Mouse (Mus musculus) testis, postnatal 10 days (tissue): Measurements from ENCODE around the gene Rfc3.
A peak's percentile ranks its signal among the peaks of the same experiment; 100 is the strongest.
"Not testable (repeated sequence)": the region's sequence is repeated elsewhere in the genome, so short reads cannot be mapped to it uniquely, and the experiment has no call there.

Experiments used
- DNase-seq: peaks from one replicate; pipeline ENCODE4 v3.0.0; 2021; ENCODE audit warnings: low spot score

The Rfc3 gene

GRCm38 (mm10) chr5:151650700-151651410, at the start of gene Rfc3:
Gene Rfc3 (minus strand): TSS chr5:151651242.
- peak; percentile 96 for DNase-seq

DNA sequence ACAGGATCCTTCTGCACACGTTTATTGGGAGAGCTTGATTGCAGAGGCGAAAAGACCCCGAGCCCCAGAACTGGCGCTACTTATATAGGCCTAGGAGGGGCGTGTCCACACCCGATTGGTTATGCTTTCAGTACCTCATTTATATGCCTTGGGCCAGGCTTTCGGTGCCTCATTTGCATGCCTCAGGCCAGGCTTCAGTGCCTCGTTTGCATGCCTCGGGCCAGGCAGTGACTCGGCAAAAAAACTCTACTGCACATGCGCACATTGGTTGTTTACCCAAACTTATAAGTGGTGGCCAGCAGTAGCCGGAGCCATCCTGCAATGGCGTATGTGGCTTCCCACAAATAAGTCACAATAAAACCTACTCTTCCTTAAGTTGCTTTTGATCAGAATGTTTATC, 42.6 kb upstream of the Rfc3 start:
- DNase-seq, result not testable (repeated sequence)

GRCm38 (mm10) chr5:151686606-151687525, 35.8 kb upstream of the Rfc3 start:
- peak; percentile 87 for DNase-seq

DNA sequence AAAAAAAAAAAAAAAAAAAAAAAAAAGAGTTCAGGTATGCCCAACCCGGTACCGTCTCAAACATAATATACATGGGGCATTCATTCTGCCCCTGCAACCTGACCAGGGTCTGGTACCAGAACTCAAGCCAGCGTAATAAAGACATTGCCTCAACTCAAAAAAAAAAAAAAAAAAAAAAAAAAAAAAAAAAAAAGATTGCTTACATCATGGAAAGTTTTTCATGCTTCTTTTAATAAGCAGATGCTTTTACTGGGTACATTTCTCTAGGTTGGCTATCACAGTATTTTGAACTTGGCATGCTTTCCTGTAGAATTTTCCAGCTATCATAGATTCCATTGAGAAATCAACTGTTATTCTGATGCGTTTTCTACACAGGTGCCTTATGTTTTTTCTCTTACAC, 11.2 kb upstream of the Rfc3 start:
- DNase-seq, result no peak

- no peak for DNase-seq
These were observed 356 bp upstream of the Rfc3 start for GRCm38 (mm10) chr5:151651411-151651784.

DNA sequence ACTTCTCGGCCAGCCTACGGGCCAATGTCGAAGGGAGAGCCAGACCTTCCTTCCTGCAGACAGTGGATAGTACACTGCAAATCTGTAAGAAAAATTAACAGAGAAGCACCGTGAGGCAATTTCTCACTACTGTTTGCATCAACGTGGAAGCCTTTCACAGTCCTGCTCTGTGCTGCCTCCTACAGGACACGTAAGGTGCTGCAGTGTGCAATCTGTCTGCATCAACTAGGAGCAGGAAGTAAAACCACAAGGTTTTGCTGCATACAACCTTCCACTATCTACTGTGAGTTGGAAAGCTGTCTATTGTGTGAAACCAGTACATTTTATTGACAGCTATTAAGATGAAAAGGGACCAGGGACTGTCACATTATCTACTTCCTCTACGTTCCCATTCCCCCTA, 6.2 kb downstream of the Rfc3 start:
- DNase-seq, result no peak

- DNase-seq, result no peak
These were observed 8.2 kb downstream of the Rfc3 start for GRCm38 (mm10) chr5:151642867-151643266.

DNA sequence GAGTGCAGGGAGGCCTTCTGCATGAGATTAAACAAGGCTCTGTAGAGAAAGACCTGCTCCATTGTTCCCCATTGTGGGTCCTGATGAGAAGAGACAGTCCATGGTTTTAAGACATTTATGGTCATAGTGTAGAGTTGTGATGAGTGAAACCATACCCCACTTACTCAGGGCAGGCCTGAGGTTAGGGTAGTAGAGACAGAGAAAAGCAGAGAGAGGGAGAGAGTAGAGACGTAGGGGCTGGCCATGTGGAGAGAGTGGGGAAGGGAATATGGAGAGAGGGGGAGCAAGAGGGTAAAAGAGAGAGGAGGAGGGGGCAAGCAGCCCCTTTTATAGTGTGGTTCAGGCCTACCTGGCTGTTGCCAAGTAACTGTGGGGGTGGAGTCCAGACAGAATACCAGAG, 8.9 kb downstream of the Rfc3 start:
- no peak for DNase-seq

- DNase-seq, result no peak
These were observed 45.1 kb downstream of the Rfc3 start, which contains the start of gene Vmn2r18 for GRCm38 (mm10) chr5:151605921-151606320. Gene Vmn2r18 (minus strand): TSS chr5:151606021.

GRCm38 (mm10) chr5:151601696-151602095, 49.3 kb downstream of the Rfc3 start:
- no peak for DNase-seq
